Mouse (Mus musculus): ENCODE results near the gene Amn1. TPM values are rescaled to one million over a fixed set of nuclear protein-coding genes. Genes with fewer than 3 reads are reported as not detected.

The Amn1 gene
- 50.3 and 83.9 TPM in 2 replicates for total RNA-seq (2014; rRNA removed)
- polyA plus RNA-seq (2015; fragmentation: Nextera tagmentation; extraction: Ambion mirVana) = 88.2 and 98.6 TPM in 2 replicates

DNA sequence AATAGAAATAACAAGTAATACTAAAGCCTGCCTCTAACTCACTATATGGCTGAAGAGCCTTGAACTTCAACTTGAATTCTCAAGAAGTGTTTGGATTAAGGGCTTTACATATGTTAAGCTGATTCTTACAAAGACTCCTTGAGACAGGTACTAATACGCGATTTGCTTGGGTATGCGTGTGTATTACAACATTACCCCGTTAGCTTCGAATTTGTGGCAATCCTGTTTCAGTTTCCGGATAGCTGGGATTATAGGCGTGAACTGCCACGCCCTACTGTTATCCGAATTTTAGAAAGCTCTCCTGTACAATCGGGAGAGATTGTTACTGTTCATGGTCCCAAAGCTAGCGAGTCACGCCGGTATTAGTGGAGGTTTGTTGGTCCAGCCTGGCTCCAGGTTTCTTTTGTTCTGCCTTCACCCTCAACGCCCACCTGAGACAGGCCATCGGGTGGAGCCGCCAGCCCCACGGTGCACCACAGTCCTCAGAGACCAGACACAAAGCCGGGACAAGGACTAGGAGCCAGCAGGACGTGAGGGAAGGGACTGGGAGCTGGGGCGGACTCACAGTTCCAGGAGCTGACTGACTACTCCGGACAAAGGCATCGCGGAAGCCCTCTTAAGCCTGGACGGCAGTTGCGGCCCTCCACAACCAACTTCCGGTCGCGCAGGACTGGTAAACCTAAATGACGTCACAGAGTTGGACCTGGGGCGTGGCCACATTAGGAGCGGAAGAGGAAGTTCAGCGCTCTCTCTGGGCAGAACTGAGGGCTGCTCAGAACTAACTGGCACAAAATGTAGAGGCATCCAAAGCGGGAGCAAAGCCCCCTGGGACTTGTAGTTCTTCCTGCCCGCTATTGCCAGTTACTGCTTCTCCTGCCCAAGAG is at the start of gene Amn1:
Gene Amn1, minus strand, starts transcription at position 672 of the 884 bp plus-strand sequence.
- H3K4me2 ChIP-seq (ENCODE audit: low read depth, low read length, poor library complexity, severe bottlenecking) = peak within 1 kb of the TSS; percentile 65
- DNase-seq (ENCODE audit: low spot score) = peak; percentile 100
- H3K9ac ChIP-seq (replicated peaks; ENCODE audit: low read length, poor library complexity, severe bottlenecking) = peak within 1 kb of the TSS; percentile 93
- ATAC-seq (ENCODE audit: low FRiP score) = peak; percentile 100
- peak within 1 kb of the TSS; percentile 77 for H3K4me3 ChIP-seq (ENCODE audit: low read depth, low read length)
- no peaks in the 10 kb centered on the region for H3K27me3 ChIP-seq (ENCODE audit: insufficient read depth, low read length)
- H3K9me3 ChIP-seq (ENCODE audit: low read length) = no peaks in the 10 kb centered on the region
- TF ChIP-seq CTCF (IDR thresholded peaks at IDR 0.05) = peak; percentile 50
- peak within 1 kb of the TSS; percentile 97 for H3K27ac ChIP-seq (ENCODE audit: low read depth, low read length)
- no peaks in the 10 kb centered on the region for H3K36me3 ChIP-seq (ENCODE audit: insufficient read depth, low read length)
- H3K4me1 ChIP-seq (ENCODE audit: insufficient read depth, low read length) = peaks cover 7% of the 10 kb centered on the region; the same call in 1 of the 2 replicates
- under 1% methylated on average over 34 of the region's 34 CpGs for WGBS

DNA sequence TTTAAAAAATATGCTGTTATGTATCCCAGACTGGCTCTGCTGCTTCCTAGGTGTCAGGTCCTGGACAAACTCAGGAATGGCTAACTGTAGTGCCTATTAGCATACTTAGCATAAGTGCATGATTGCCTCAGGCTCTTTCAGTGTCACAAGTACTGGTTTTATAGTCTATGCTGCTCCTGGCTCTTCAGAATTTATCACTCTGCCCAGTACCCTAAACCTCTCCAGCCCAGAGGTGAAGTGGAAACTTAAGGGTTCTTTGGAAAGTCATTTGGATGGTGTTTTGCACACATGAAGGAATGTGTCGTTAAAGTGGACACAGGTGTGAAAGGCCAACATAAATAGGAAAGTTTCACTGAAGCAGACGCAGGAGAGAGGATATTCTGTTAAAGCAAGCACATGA is 48.3 kb upstream of the Amn1 start:
- 89% methylated on average over 2 of the region's 2 CpGs for WGBS
- H3K9ac ChIP-seq (replicated peaks; ENCODE audit: low read length, poor library complexity, severe bottlenecking) = no peak overlapping the region
- ATAC-seq (ENCODE audit: low FRiP score) = no peak

DNA sequence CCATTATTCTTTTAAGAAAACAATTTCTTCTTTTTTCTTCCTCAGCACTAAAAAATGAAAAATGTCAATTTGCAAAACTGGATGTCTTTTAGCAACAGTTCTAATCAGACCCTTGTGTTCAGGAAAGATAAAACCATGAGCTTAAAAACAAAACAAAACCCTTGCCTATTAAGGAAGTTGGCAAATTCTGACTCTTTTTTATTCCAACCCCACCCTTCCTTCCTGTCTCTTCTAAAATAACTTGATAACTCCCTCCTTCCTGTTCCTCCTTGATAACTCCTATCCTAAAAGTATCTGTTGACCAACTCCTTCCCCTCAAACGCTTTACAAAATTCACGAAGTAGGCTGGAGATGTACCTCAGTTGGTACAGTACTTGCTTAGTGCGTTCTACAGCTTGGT is 45.4 kb upstream of the Amn1 start:
- no peak overlapping the region for H3K9ac ChIP-seq (replicated peaks; ENCODE audit: low read length, poor library complexity, severe bottlenecking)
- no peaks in the 10 kb centered on the region for H3K27me3 ChIP-seq (ENCODE audit: insufficient read depth, low read length)
- DNase-seq (ENCODE audit: low spot score) (no peak), ATAC-seq (ENCODE audit: low FRiP score) (no peak)
- H3K9me3 ChIP-seq (ENCODE audit: low read length) = no peaks in the 10 kb centered on the region
- no peak overlapping the region for H3K27ac ChIP-seq (ENCODE audit: low read depth, low read length)
- no peak overlapping the region for H3K4me2 ChIP-seq (ENCODE audit: low read depth, low read length, poor library complexity, severe bottlenecking)
- 92% methylated on average over 3 of the region's 3 CpGs for WGBS
- no peak overlapping the region for H3K4me3 ChIP-seq (ENCODE audit: low read depth, low read length)
- H3K36me3 ChIP-seq (ENCODE audit: insufficient read depth, low read length) = no peaks in the 10 kb centered on the region
- H3K4me1 ChIP-seq (ENCODE audit: insufficient read depth, low read length) = no peaks in the 10 kb centered on the region
- TF ChIP-seq CTCF (IDR thresholded peaks at IDR 0.05) = no peak

More for the DNA sequence above, 48.3 kb upstream of the Amn1 start:
- H3K4me3 ChIP-seq (ENCODE audit: low read depth, low read length) = no peak overlapping the region
- H3K4me1 ChIP-seq (ENCODE audit: insufficient read depth, low read length) = no peaks in the 10 kb centered on the region
- DNase-seq (ENCODE audit: low spot score) = no peak
- no peaks in the 10 kb centered on the region for H3K9me3 ChIP-seq (ENCODE audit: low read length)
- TF ChIP-seq CTCF (IDR thresholded peaks at IDR 0.05) = no peak
- H3K27ac ChIP-seq (ENCODE audit: low read depth, low read length) = no peak overlapping the region
- H3K36me3 ChIP-seq (ENCODE audit: insufficient read depth, low read length) = no peaks in the 10 kb centered on the region
- H3K27me3 ChIP-seq (ENCODE audit: insufficient read depth, low read length) = no peaks in the 10 kb centered on the region
- no peak overlapping the region for H3K4me2 ChIP-seq (ENCODE audit: low read depth, low read length, poor library complexity, severe bottlenecking)

DNA sequence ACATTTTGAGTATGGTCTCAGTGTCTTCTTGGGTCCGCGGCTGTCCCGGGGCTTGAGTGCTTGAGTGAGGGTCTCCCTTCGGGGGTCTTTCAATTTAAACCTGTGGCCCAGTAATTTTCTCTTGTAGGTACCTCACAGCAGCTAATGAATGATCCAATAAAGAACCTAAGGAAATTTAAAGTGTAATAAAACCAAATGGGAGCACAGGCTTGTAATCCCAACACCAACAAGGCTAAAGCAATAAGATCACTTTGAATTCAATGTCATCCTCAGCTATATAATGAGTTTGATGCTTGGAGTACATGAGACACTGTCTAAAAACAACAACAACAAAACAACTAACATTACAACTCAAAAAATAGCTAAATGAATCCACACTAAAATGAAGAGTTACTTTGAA is 36.2 kb upstream of the Amn1 start:
- 95% methylated on average over 4 of the region's 4 CpGs for WGBS

DNA sequence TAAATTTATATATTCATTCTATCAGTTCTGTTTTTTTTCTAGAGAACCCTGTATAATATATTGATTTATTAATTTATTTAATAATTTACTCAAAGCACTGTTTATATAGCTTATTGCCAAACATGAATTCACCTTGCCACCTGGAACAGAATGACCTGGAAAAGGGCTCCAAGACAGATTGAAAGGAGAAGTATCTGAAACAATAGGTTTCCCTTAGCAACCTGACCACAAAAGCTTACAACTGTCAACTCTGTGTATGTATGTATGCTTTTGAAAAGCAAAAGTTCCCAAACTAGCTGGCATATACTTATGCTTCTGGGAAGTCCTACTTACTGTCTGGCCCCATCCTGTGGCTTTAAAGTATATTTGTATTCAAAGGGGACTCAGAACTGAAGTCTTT is 32.8 kb upstream of the Amn1 start:
- H3K27me3 ChIP-seq (ENCODE audit: insufficient read depth, low read length) = no peaks in the 10 kb centered on the region
- no peak overlapping the region for H3K4me3 ChIP-seq (ENCODE audit: low read depth, low read length)
- no peaks in the 10 kb centered on the region for H3K36me3 ChIP-seq (ENCODE audit: insufficient read depth, low read length)
- H3K9me3 ChIP-seq (ENCODE audit: low read length) = no peaks in the 10 kb centered on the region
- H3K9ac ChIP-seq (replicated peaks; ENCODE audit: low read length, poor library complexity, severe bottlenecking) = no peak overlapping the region
- H3K4me2 ChIP-seq (ENCODE audit: low read depth, low read length, poor library complexity, severe bottlenecking) = no peak overlapping the region
- no peak for TF ChIP-seq CTCF (IDR thresholded peaks at IDR 0.05)
- H3K27ac ChIP-seq (ENCODE audit: low read depth, low read length) = no peak overlapping the region
- DNase-seq (ENCODE audit: low spot score) = no peak
- ATAC-seq (ENCODE audit: low FRiP score) = no peak
- H3K4me1 ChIP-seq (ENCODE audit: insufficient read depth, low read length) = no peaks in the 10 kb centered on the region

More for the DNA sequence above, 36.2 kb upstream of the Amn1 start:
- DNase-seq (ENCODE audit: low spot score) = no peak
- TF ChIP-seq CTCF (IDR thresholded peaks at IDR 0.05) = no peak
- H3K36me3 ChIP-seq (ENCODE audit: insufficient read depth, low read length) = no peaks in the 10 kb centered on the region
- H3K9ac ChIP-seq (replicated peaks; ENCODE audit: low read length, poor library complexity, severe bottlenecking) = no peak overlapping the region
- no peak overlapping the region for H3K4me2 ChIP-seq (ENCODE audit: low read depth, low read length, poor library complexity, severe bottlenecking)
- no peaks in the 10 kb centered on the region for H3K9me3 ChIP-seq (ENCODE audit: low read length)
- no peak overlapping the region for H3K4me3 ChIP-seq (ENCODE audit: low read depth, low read length)
- H3K4me1 ChIP-seq (ENCODE audit: insufficient read depth, low read length) = no peaks in the 10 kb centered on the region
- H3K27ac ChIP-seq (ENCODE audit: low read depth, low read length) = no peak overlapping the region
- ATAC-seq (ENCODE audit: low FRiP score) = no peak
- H3K27me3 ChIP-seq (ENCODE audit: insufficient read depth, low read length) = no peaks in the 10 kb centered on the region

DNA sequence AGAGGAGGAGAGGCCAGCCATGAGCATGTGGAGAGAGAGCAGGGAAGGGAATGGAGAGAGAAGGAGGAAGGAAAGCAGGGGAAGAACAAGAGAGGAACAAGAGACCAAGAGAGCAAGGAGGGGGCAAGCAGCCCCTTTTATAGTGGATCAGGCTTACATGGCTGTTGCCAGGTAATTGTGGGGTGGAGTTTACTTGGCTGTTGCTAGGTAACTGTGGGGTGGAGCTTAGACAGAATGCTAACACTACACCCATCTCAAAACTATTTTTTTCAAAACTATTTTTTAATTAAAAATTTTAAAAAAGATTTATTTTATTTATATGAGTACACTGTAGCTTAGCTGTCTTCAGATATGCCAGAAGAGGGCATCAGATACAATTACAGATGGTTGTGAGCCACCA is 10.1 kb upstream of the Amn1 start:
- H3K27ac ChIP-seq (ENCODE audit: low read depth, low read length) = no peak overlapping the region
- ATAC-seq (ENCODE audit: low FRiP score) (no peak), DNase-seq (ENCODE audit: low spot score) (no peak)
- H3K4me3 ChIP-seq (ENCODE audit: low read depth, low read length) = no peak overlapping the region
- H3K9ac ChIP-seq (replicated peaks; ENCODE audit: low read length, poor library complexity, severe bottlenecking) = no peak overlapping the region
- H3K4me2 ChIP-seq (ENCODE audit: low read depth, low read length, poor library complexity, severe bottlenecking) = no peak overlapping the region
- TF ChIP-seq CTCF (IDR thresholded peaks at IDR 0.05) = no peak
- H3K27me3 ChIP-seq (ENCODE audit: insufficient read depth, low read length) = no peaks in the 10 kb centered on the region
- no peaks in the 10 kb centered on the region for H3K36me3 ChIP-seq (ENCODE audit: insufficient read depth, low read length)
- no peaks in the 10 kb centered on the region for H3K4me1 ChIP-seq (ENCODE audit: insufficient read depth, low read length)
- no peaks in the 10 kb centered on the region for H3K9me3 ChIP-seq (ENCODE audit: low read length)

Measured in midbrain, postnatal 0 days (tissue).